Mouse (Mus musculus) leukemia stem cell, adult 10-12 weeks (primary cell): ENCODE data around the gene Gm49352. TPM values are rescaled to one million over a fixed set of nuclear protein-coding genes. Genes with fewer than 3 reads are reported as not detected.

ENCODE experiments used
- polyA plus RNA-seq: library from polyadenylated mRNA; stranded (reverse); fragments of >175 nt; gene quantifications from 2 replicates; pipeline ENCODE4 v1.2.3, GENCODE M21; 2012; ENCODE audit warnings: low replicate concordance

Gene Gm49352
- not detected in 2 replicates for polyA plus RNA-seq

DNA sequence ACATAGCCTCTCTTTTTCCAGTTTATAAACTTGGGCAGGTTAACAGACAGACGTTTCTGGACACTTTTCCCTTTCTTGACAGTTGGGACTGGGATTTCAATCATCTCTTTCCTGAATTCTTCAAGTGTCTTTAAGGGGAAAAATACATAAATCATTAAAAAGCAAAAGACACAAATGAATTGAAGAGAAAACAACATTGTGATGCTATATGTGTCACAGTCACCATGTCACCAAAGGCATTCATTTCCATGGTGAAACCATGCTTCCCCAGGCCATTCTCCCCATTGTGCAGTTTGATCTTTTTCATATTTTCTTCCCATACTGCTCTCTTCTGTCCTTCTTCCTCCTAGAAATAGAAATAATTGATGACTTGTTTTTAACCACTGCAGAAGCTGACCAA lies at the start of gene Gm49352:
Gene Gm49352 (minus strand): TSS at position 101 of the 400 bp plus-strand sequence.

DNA sequence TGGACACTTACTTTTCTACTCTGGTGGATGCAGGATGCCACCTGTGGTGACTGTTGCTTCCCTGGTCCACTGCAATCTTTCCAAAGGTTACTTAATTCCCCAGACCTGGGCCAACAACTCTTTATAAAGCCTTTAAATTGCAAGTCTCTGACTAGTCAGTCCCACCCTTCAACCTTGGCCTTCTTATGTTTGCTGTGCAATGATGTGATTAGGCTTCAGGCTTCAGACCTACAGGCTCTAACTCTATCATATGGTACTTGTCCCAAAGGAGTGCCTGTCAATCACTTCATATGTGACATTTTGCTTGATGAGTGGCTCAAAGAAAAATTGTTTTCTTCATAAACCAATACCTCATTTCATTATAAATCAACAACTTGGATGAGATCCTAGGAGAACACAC lies 2.1 kb upstream of the Gm49352 start, which contains the start of gene Cts3:
Gene Cts3 (minus strand): TSS at position 101 of the 400 bp plus-strand sequence.

DNA sequence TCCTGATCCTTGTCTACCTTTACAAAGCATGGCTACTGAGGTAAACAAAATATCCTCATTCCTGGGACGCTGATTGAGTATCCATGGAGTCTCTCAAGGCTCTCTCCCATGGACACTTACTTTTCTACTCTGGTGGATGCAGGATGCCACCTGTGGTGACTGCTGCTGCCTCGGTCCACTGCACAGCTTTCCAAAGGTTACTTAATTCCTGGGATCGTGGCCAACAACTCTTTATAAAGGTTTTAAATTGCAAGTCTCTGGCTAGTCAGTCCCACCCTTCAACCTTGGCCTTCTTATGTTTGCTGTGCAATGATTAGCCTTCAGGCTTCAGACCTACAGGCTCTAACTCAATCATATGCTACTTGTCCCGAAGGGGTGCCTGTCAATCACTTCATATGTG lies 26.3 kb downstream of the Gm49352 start, which contains the start of gene Ctsm:
Gene Ctsm (minus strand): TSS at position 209 of the 400 bp plus-strand sequence.

Other genes starting within 250 kb of the Gm49352 start
- gene Cts7, start 210.0 kb downstream of the Gm49352 start, polyA plus RNA-seq, result not detected in 2 replicates
- not detected in 2 replicates for gene Ctsm, start 26.3 kb downstream of the Gm49352 start, polyA plus RNA-seq
- not detected in 2 replicates for gene Cts3, start 2.0 kb upstream of the Gm49352 start, polyA plus RNA-seq